Mouse (Mus musculus) liver, postnatal 0 days (tissue): ENCODE results near the gene Pip4k2c.

Experiments
- CTCF ChIP-seq: sonication (generic); IDR thresholded peaks from 2 replicates; pipeline ENCODE4 v1.5.1; 2016; ENCODE audit warnings: antibody characterized with exemption, low read depth
- EP300 ChIP-seq: IDR thresholded peaks from 2 replicates; pipeline ENCODE4 v1.6.1; 2016; ENCODE audit warnings: antibody characterized with exemption, low read depth, mild to moderate bottlenecking

- TF ChIP-seq CTCF (no peak), EP300 (no peak)
Observed at GRCm38 (mm10) chr10:127190398-127191190, 20.8 kb downstream of the Pip4k2c start.
